Mouse (Mus musculus) spleen, adult 2 months (tissue): ENCODE data around the gene Zbtb34. TPM values are rescaled to one million over a fixed set of nuclear protein-coding genes. Genes with fewer than 3 reads are reported as not detected.

ENCODE experiments used
- DNase-seq, 2 experiments: peaks; one replicate each; pipeline versions ENCODE4 v3.0.0 to v3.0.0-alpha.2; 2012 to 2021; ENCODE audit warnings: low spot score in 2 of 2, low read depth in 1 of 2
- H3K27ac ChIP-seq: fragments of 200-500 bp; 2 replicates; pipeline ENCODE4 v1.5.1; 2012; ENCODE audit warnings: low read length, inconsistent platforms; ENCODE audit not compliant: insufficient read depth
- H3K27me3 ChIP-seq: fragments of 200-500 bp; 2 replicates; pipeline ENCODE4 v1.6.1; 2012; ENCODE audit warnings: mild to moderate bottlenecking, moderate library complexity, low read length, inconsistent platforms; ENCODE audit not compliant: control insufficient read depth, insufficient read depth
- H3K36me3 ChIP-seq: fragments of 200-500 bp; 2 replicates; pipeline ENCODE4 v1.6.1; 2012; ENCODE audit warnings: mild to moderate bottlenecking, low read length, inconsistent platforms; ENCODE audit not compliant: control insufficient read depth, insufficient read depth
- H3K4me1 ChIP-seq: fragments of 200-500 bp; 2 replicates; pipeline ENCODE4 v1.6.1; 2011; ENCODE audit warnings: inconsistent platforms; ENCODE audit not compliant: control insufficient read depth, insufficient read depth, insufficient read length
- H3K4me3 ChIP-seq: fragments of 200-500 bp; 2 replicates; pipeline ENCODE4 v1.5.1; 2011; ENCODE audit warnings: mild to moderate bottlenecking, inconsistent platforms; ENCODE audit not compliant: insufficient read depth, insufficient read length; ENCODE audit errors: extremely low read depth
- CTCF ChIP-seq: fragments of 200-500 bp; IDR thresholded peaks from 2 replicates; pipeline ENCODE4 v1.5.1; 2011; ENCODE audit warnings: mild to moderate bottlenecking, inconsistent platforms; ENCODE audit not compliant: insufficient read depth, insufficient read length, insufficient replicate concordance; ENCODE audit errors: extremely low read depth
- POLR2A ChIP-seq: fragments of 200-500 bp; IDR thresholded peaks from 2 replicates; pipeline ENCODE4 v1.6.1; 2011; ENCODE audit warnings: low read depth, low read length, inconsistent platforms
- WGBS: fragments of 180-500 bp; shearing (Covaris S2); methylation state at CpG from one replicate; pipeline ENCODE4 v1.1.7; 2018; 5-methylcytosine and 5-hydroxymethylcytosine counted together
- polyA plus RNA-seq: library from polyadenylated mRNA; depleted of rRNA; stranded (reverse); fragments of >200 nt; gene quantifications from 2 replicates; pipeline ENCODE4 v1.2.3, GENCODE M21; 2012; rRNA removed

Gene Zbtb34
- polyA plus RNA-seq, result 6.5 and 7.8 TPM in 2 replicates

DNA sequence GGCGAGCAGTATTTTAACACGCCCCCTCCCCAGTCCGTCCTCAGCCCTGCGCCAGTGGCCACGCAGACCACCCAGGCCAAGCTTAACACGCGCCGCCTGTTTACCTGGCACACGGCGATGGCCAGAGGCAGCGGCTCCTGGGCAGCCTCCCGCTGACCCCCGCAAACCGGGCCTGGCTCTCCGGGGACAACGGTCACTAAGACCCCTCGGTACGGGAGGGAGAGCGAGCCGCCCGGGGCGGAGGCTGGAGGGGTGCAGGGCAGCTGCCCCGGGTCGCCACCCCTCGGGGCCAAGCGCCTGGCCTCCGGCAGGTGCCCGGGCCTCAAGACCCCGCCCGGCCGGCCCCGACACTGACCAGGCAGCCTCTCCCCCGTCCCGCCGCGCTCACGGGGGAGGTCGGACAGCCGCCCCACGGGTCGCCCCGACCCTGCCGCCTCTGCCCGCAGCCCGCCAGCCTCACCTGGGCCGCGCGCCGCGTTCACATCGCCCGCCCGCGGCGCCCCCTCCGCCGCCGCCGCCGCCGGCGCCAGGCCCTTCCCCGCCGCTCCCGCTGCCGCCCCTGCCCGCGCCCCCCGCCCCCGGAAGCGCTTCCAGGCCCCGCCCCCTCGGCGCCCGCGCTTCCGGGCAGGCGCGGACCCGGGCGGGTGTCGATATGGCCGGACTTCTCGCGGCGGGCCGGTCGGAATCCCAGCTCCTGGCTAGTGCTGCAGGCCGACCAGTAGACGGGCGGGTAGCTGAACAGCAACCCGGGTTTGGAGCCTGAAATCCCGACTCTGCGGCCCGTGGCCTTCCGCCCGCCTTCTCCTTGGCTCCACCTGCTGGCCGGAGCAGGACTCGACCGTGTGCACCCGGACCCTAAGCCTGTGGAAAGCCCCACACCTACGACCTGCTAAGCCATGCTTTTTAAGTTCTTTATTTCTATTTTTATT is at the start of gene Zbtb34:
TSS of gene Zbtb34 (minus strand) at position 554 of the 929 bp plus-strand sequence.
- Histone ChIP-seq H3K4me3 (peak within 1 kb of the TSS; percentile 100), H3K4me1 (no peaks in the 10 kb centered on the region; the same call in 1 of the 2 replicates), H3K36me3 (peaks cover 2% of the 10 kb centered on the region; the same call in 1 of the 2 replicates), H3K27me3 (no peaks in the 10 kb centered on the region), H3K27ac (peak within 1 kb of the TSS; percentile 91)
- peak; percentile 44 to 54 for DNase-seq
- TF ChIP-seq CTCF (peak; percentile 93), POLR2A (peak; percentile 47; the same call in 1 of the 2 replicates)
- under 1% methylated on average over 72 of the region's 102 CpGs for WGBS

DNA sequence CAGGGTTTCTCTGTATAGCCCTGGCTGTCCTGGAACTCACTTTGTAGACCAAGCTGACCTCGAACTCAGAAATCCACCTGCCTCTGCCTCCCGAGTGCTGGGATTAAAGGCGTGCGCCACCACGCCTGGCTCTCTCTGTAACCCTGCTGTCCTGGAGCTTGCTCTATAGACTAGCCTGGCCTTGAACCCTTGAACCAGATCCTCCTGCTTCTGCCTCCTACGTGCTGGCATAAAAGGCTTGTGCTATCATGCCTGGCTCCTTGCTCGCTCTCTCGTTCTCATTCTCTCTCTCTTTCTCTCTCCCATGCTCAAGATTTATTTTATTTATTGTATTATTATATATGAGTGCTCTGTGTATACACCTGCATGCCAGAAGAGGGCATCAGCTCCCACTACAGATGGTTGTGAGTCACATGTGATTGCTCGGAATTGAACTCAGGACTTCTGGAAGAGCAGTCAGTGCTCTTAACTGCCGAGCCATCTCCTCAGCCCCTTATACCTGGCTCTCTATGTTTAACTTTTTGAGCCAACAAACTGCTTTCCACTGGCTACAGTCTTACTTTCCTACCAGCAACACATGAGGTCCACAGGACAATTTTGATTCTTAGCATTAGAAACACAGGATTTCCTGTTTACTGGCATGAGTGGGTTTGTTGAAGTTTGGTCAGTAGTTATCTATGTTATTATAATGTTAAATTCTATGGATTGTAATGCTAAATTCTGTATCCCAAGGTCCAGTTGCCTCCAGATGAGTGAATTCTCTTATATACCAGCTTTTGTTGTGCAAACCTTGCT is 47.0 kb upstream of the Zbtb34 start:
- Histone ChIP-seq H3K27ac (no peak overlapping the region), H3K4me1 (no peaks in the 10 kb centered on the region), H3K27me3 (no peaks in the 10 kb centered on the region), H3K36me3 (no peaks in the 10 kb centered on the region), H3K4me3 (no peak overlapping the region)
- 87% methylated on average over 10 of the region's 10 CpGs for WGBS
- TF ChIP-seq CTCF (no peak), POLR2A (no peak)
- DNase-seq, result no peak

GRCm38 (mm10) chr2:33475961-33476360 is 44.8 kb upstream of the Zbtb34 start:
- DNase-seq, result no peak
- H3K4me3 ChIP-seq, result no peak overlapping the region
- H3K27me3 ChIP-seq, result no peaks in the 10 kb centered on the region
- TF ChIP-seq POLR2A (no peak), CTCF (no peak)
- H3K27ac ChIP-seq, result no peak overlapping the region
- H3K36me3 ChIP-seq, result no peaks in the 10 kb centered on the region
- no peaks in the 10 kb centered on the region for H3K4me1 ChIP-seq

- H3K27ac ChIP-seq, result peak within 1 kb of the TSS; percentile 79
- no peaks in the 10 kb centered on the region for H3K27me3 ChIP-seq
- peaks cover 8% of the 10 kb centered on the region for H3K4me1 ChIP-seq
- 5% methylated on average over 36 of the region's 36 CpGs for WGBS
- DNase-seq, result peak; percentile 91 to 94
- no peaks in the 10 kb centered on the region; the same call in 1 of the 2 replicates for H3K36me3 ChIP-seq
- peak; percentile 79 for TF ChIP-seq POLR2A
- TF ChIP-seq CTCF, result no peak
- peak within 1 kb of the TSS; percentile 86 for H3K4me3 ChIP-seq
Measured at GRCm38 (mm10) chr2:33468466-33469097, 37.5 kb upstream of the Zbtb34 start, which contains the start of gene Zbtb43. TSS of gene Zbtb43 (minus strand) at chr2:33468559.

DNA sequence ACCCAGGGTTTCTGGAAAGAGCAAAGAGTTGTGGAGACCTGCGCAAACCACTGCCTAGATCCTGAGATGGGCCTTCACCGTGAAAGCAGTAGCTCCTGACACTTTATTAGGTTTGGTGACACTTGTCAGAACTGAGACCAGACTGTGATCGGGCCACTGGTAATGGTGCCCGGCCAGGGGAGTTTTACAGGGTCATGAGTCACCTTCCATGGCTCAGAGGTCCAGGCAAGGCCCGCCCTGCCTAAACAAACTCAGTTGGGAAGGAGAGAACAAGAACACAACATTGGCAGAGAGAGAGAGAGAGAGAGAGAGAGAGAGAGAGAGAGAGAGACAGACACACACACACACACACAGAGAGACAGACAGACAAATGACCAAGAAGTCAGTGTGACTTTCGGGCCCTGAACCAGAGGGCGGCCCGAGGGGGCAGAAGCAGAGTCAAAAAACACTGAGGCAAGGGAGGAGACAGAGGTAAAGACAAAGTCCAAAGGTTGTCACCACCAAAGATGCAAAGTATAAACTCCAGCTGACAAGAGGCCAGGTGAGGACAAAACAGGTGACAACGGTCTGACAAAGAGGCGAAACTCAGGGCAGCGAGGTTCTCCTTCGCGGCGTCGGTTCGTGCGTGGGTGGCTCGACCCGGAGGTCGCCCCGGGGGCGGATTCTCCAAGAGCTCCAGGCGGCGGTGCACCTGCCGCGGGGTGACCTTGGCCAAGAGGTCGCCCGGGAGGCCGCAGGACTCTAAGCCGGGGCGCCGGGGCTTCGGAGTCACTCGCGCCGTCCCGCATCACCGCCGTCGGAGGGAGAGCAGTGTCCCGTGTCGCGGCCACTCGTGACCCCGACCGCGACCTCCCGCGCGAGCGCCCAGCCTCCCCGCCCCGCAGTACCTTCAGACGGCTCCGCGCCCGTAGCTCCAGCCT is 36.7 kb upstream of the Zbtb34 start:
- no peak for DNase-seq
- Histone ChIP-seq H3K27me3 (no peaks in the 10 kb centered on the region), H3K4me1 (peaks cover 8% of the 10 kb centered on the region), H3K36me3 (no peaks in the 10 kb centered on the region; the same call in 1 of the 2 replicates), H3K4me3 (peak overlapping the region; percentile 86), H3K27ac (peak overlapping the region; percentile 79)
- TF ChIP-seq CTCF (no peak), POLR2A (no peak)
- WGBS, result 6% methylated on average over 47 of the region's 57 CpGs

DNA sequence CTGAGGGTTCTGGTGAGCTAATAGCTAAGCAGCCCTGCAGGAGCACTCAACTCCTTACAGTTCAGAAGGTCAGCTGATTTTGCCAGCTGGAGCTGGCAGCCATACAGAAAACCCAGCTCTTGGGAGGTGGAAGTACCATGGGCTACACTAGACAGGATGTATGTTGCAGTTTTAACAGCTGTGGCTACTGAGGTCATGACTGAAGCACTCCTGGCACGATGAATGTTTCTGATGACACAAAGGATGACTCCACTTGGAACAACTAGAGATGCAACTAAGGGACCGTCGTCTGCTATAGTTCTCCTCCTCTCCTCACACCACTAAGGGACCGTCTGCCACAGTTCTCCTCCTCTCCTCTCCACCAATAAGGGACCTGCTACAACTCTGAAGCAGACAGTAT is 34.8 kb upstream of the Zbtb34 start:
- TF ChIP-seq POLR2A (no peak), CTCF (no peak)
- no peak overlapping the region for H3K4me3 ChIP-seq
- DNase-seq, result no peak
- H3K4me1 ChIP-seq, result peaks cover 8% of the 10 kb centered on the region
- no peak overlapping the region for H3K27ac ChIP-seq
- peaks cover 5% of the 10 kb centered on the region; the same call in 1 of the 2 replicates for H3K36me3 ChIP-seq
- H3K27me3 ChIP-seq, result no peaks in the 10 kb centered on the region
- WGBS, result 69% methylated on average over 4 of the region's 4 CpGs
